8 mouse cellular contexts compared by ENCODE assay signal in genomic region chr2:153161684-153162080, GRCm38 (mm10). TPM values are rescaled to one million over a fixed set of nuclear protein-coding genes. Genes with fewer than 3 reads are reported as not detected.
A peak's percentile ranks its signal among the peaks of the same experiment; 100 is the strongest.
DNase-seq lines count a peak whose midpoint lies in the region; ATAC-seq and TF ChIP-seq lines count a peak whose summit lies in the region.

No protein-coding gene starts in this region.

- under 1% methylated on average over 16 of the region's 16 CpGs for WGBS in heart, embryonic 12.5 days
- under 1% methylated on average over 16 of the region's 16 CpGs for WGBS in forebrain, embryonic 10.5 days
- WGBS in liver, embryonic 12.5 days (ENCODE audit: insufficient replicate concordance), result 0% methylated on average over 16 of the region's 16 CpGs
- WGBS in stomach, embryonic 16.5 days, result under 1% methylated on average over 16 of the region's 16 CpGs

- H3K9me3 ChIP-seq in heart, embryonic 12.5 days (replicated peaks), result no peaks in the 10 kb centered on the region
- no peaks in the 10 kb centered on the region for H3K9me3 ChIP-seq in E14TG2a.4 (ENCODE audit: low read length)
- no peaks in the 10 kb centered on the region for H3K9me3 ChIP-seq in forebrain, embryonic 10.5 days
- no peaks in the 10 kb centered on the region for H3K9me3 ChIP-seq in liver, embryonic 12.5 days (replicated peaks)
- no peaks in the 10 kb centered on the region for H3K9me3 ChIP-seq in stomach, embryonic 16.5 days (replicated peaks; ENCODE audit: control insufficient read depth, low read length)

- H3K36me3 ChIP-seq in heart, embryonic 12.5 days, result peaks cover 8% of the 10 kb centered on the region; the same call in 1 of the 2 replicates
- peaks cover 33% of the 10 kb centered on the region for H3K36me3 ChIP-seq in E14TG2a.4 (ENCODE audit: insufficient read depth, low read length)
- H3K36me3 ChIP-seq in forebrain, embryonic 10.5 days (replicated peaks), result peaks cover 14% of the 10 kb centered on the region; the same call in 1 of the 2 replicates
- H3K36me3 ChIP-seq in liver, embryonic 12.5 days, result peaks cover 18% of the 10 kb centered on the region
- no peaks in the 10 kb centered on the region for H3K36me3 ChIP-seq in stomach, embryonic 16.5 days (ENCODE audit: control insufficient read depth, insufficient read depth, low read length)

- no peak for TF ChIP-seq CTCF in E14TG2a.4 (conservative IDR thresholded peaks at IDR 0.05; ENCODE audit: low read length)

- peak overlapping the region; percentile 87 for H3K27ac ChIP-seq in heart, embryonic 12.5 days (ENCODE audit: poor library complexity, severe bottlenecking)
- H3K27ac ChIP-seq in forebrain, embryonic 10.5 days, result peak overlapping the region; percentile 95
- H3K27ac ChIP-seq in liver, embryonic 12.5 days, result peak overlapping the region; percentile 82
- H3K27ac ChIP-seq in stomach, embryonic 16.5 days (ENCODE audit: low read length), result peak overlapping the region; percentile 96

- H3K4me1 ChIP-seq in heart, embryonic 12.5 days (replicated peaks), result peaks cover 15% of the 10 kb centered on the region
- H3K4me1 ChIP-seq in E14TG2a.4 (replicated peaks; ENCODE audit: low read depth, low read length), result peaks cover 45% of the 10 kb centered on the region
- H3K4me1 ChIP-seq in forebrain, embryonic 10.5 days, result peaks cover 11% of the 10 kb centered on the region
- H3K4me1 ChIP-seq in liver, embryonic 12.5 days, result peaks cover 39% of the 10 kb centered on the region
- peaks cover 7% of the 10 kb centered on the region; the same call in 1 of the 2 replicates for H3K4me1 ChIP-seq in stomach, embryonic 16.5 days (ENCODE audit: control insufficient read depth, insufficient read depth, low read length)

- ATAC-seq in heart, embryonic 12.5 days (ENCODE audit: insufficient number of reproducible peaks, low FRiP score), result peak; percentile 54; the same call in 1 of the 2 replicates
- ATAC-seq in liver, embryonic 12.5 days, result peak; percentile 57
- peak; percentile 44; the same call in 1 of the 2 replicates for ATAC-seq in stomach, embryonic 16.5 days (ENCODE audit: insufficient read depth, low FRiP score)

- no peak for DNase-seq in heart, postnatal 25 days (ENCODE audit: low spot score)
- DNase-seq in forebrain, embryonic 10.5 days (ENCODE audit: extremely low spot score, low spot score), result no peak
- DNase-seq in left cerebral cortex, postnatal 25 days (ENCODE audit: low spot score in 2 of 2), result no peak
- DNase-seq in cerebellum, adult 11-12 months, result no peak

- intact Hi-C loops in heart, postnatal 25 days (cut with DNase I), result loop anchor here (5.0 kb wide), 1 partner anchor 81 kb away; the partner anchor contains the start of genes Plagl2 and Pofut1
- intact Hi-C loops in left cerebral cortex, postnatal 25 days (cut with DNase I), result loop anchor here (5.0 kb wide), 1 partner anchor 81 kb away; the partner anchor contains the start of genes Plagl2 and Pofut1

- H3K27me3 ChIP-seq in heart, embryonic 12.5 days (replicated peaks), result no peaks in the 10 kb centered on the region
- no peaks in the 10 kb centered on the region for H3K27me3 ChIP-seq in E14TG2a.4 (ENCODE audit: insufficient read depth, low read length)
- H3K27me3 ChIP-seq in forebrain, embryonic 10.5 days (ENCODE audit: poor library complexity, severe bottlenecking), result peaks cover 61% of the 10 kb centered on the region
- H3K27me3 ChIP-seq in liver, embryonic 12.5 days (replicated peaks), result no peaks in the 10 kb centered on the region
- no peaks in the 10 kb centered on the region for H3K27me3 ChIP-seq in stomach, embryonic 16.5 days (ENCODE audit: control insufficient read depth, insufficient read depth, low read length)

- H3K4me2 ChIP-seq in heart, embryonic 12.5 days, result peak overlapping the region; percentile 90
- H3K4me2 ChIP-seq in liver, embryonic 12.5 days, result peak overlapping the region; percentile 92
- H3K4me2 ChIP-seq in stomach, embryonic 16.5 days (ENCODE audit: low read depth, low read length), result peak overlapping the region; percentile 98

- peak overlapping the region; percentile 76 for H3K4me3 ChIP-seq in heart, embryonic 12.5 days
- H3K4me3 ChIP-seq in E14TG2a.4 (replicated peaks; ENCODE audit: low read length), result peak overlapping the region; percentile 98
- H3K4me3 ChIP-seq in forebrain, embryonic 10.5 days, result peak overlapping the region; percentile 77
- peak overlapping the region; percentile 76 for H3K4me3 ChIP-seq in liver, embryonic 12.5 days
- H3K4me3 ChIP-seq in stomach, embryonic 16.5 days (replicated peaks; ENCODE audit: low read length), result peak overlapping the region; percentile 99

- H3K9ac ChIP-seq in heart, embryonic 12.5 days, result peak overlapping the region; percentile 90
- H3K9ac ChIP-seq in liver, embryonic 12.5 days, result peak overlapping the region; percentile 83
- H3K9ac ChIP-seq in stomach, embryonic 16.5 days (ENCODE audit: low read length), result peak overlapping the region; percentile 96

RNA-seq across cellular contexts. Expression of gene Tm9sf4, which starts 0.6 kb away (rescaled TPM):
- 75.4 and 81.8 TPM in 2 replicates for polyA plus RNA-seq in heart, embryonic 12.5 days (2016; fragmentation: Nextera tagmentation; extraction: Ambion mirVana)
- total RNA-seq in heart, postnatal 25 days (2021), result 10 to 100 TPM; 47.5 to 51.3 TPM
- polyA plus RNA-seq in forebrain, embryonic 10.5 days (2016; fragmentation: Nextera tagmentation; extraction: Ambion mirVana), result 65.3 and 66.0 TPM in 2 replicates
- 43.4 and 44.8 TPM in 2 replicates for polyA plus RNA-seq in liver, embryonic 12.5 days (2016; fragmentation: Nextera tagmentation; extraction: Ambion mirVana)
- polyA plus RNA-seq in stomach, embryonic 16.5 days (2015; fragmentation: Nextera tagmentation; extraction: Ambion mirVana), result 86.7 and 93.4 TPM in 2 replicates
- 100 to 1,000 TPM; 116 TPM for total RNA-seq in left cerebral cortex, postnatal 25 days (2021)

RNA-seq across cellular contexts. Expression of gene Hck, which starts 53.4 kb away (rescaled TPM):
- 1.2 and 1.3 TPM in 2 replicates for polyA plus RNA-seq in heart, embryonic 12.5 days (2016; fragmentation: Nextera tagmentation; extraction: Ambion mirVana)
- total RNA-seq in heart, postnatal 25 days (2021), result 1 to 10 TPM; 1.1 to 1.4 TPM
- 0.92 and 1.5 TPM in 2 replicates for polyA plus RNA-seq in forebrain, embryonic 10.5 days (2016; fragmentation: Nextera tagmentation; extraction: Ambion mirVana)
- polyA plus RNA-seq in liver, embryonic 12.5 days (2016; fragmentation: Nextera tagmentation; extraction: Ambion mirVana), result 5.6 and 6.5 TPM in 2 replicates
- polyA plus RNA-seq in stomach, embryonic 16.5 days (2015; fragmentation: Nextera tagmentation; extraction: Ambion mirVana), result 6.2 and 6.7 TPM in 2 replicates
- 1 to 10 TPM; 2.1 to 2.5 TPM for total RNA-seq in left cerebral cortex, postnatal 25 days (2021)
